Mouse (Mus musculus): Measurements from ENCODE around the gene Rad23b. TPM values are rescaled to one million over a fixed set of nuclear protein-coding genes. Genes with fewer than 3 reads are reported as not detected.
"Not testable (repeated sequence)": the region's sequence is repeated elsewhere in the genome, so short reads cannot be mapped to it uniquely, and the experiment has no call there.

The Rad23b gene
- total RNA-seq, 4 experiments from 2014 or later, result 182 to 203 (median 189) TPM

DNA sequence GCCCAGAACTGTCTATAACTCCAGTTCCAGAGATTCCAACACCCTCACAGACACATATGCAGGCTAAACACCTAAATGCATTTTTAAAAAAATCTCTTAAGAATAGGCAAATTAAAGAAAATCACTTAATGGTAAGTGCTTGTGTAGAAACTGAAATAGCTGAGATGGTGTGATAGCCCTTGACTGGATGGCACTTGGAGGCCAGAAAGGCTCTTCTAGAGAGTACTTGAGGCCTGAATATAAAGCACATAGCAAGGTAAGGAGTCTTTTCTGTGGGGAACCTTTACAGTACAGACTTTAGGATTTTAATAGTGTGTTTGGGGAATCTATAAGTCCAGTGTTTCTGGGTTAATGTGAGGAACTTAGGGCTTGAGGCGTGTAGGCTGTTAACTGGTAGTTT lies 4.2 kb downstream of the Rad23b start:
- DNase-seq (ENCODE audit: low spot score in 2 of 2), result no peak

DNA sequence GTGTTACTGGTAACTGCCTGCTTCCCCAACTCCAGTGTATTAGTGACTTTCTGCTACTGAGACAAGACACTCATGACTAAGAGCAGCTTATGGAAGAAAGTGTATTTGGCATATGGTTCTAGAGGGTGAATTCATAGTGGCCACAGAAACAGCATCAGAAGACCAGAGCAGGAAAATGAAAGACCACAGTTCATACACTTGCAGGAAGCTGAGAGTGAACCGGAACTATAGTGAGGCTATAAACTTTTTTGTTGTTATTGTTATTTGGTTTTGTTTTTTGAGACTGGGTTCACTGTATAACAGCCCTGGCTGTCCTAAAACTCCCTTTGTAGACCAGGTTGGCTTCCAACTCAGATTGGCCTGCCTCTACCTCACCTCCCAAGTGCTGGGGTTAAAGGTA lies 6.0 kb downstream of the Rad23b start:
- no peak for DNase-seq (ENCODE audit: low spot score in 2 of 2)

DNA sequence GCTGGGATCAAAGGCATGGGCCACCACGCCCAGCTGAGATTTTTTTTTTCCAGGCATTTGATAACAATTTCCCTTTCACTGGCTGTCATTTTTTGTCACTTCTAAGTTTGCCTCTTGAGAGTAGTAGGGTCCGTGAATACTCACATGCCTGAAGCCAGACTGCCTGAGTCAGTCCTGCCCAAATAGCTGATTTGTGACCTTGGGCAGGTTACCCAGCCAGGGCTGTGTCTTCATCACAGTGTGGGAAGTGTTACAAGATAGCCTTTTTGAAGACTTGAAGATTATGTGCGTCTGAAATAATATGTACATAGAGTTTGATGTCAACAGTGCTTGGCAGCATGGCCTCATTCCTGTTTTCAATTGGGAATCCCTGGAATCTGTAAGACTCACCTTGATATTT lies 6.9 kb downstream of the Rad23b start:
- no peak for DNase-seq (ENCODE audit: low spot score in 2 of 2)

DNA sequence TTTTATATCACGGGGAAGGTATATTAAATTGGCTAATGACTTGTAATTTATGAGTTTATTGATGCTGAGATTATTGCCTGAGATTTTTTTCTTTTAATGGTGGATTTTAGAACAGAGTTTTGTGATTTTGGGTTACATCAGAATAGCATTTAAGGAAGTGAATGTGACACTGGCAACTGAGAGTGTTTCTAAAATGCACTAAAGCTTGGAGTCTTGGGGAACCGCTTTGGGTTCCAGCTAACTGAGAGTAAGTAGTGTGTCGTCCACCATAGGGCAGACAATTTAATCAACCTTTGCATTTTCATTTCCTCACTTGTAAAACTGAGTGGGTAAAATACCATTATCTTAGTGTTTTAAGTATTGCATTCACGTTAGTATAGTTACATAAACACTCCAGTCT lies 14.0 kb downstream of the Rad23b start:
- no peak for DNase-seq (ENCODE audit: low spot score in 2 of 2)

DNA sequence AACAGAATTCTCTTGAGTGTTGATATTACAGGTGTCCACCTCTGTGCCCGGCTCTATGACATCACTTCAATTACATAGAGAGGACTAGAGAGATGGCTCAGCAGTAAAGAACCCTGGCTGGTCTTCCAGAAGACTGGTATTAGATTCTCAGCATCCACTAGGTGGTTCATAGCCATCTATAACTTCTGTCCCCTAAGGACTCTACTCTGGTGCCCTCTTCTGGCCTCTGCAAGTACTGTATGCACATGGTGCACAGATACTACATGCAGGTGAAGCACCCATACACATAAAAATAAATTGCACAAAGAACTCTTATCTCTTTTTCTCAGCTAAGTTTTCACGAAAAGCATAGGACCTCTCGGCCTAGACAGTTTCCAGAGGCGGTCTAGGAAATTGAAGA lies 14.5 kb downstream of the Rad23b start:
- DNase-seq (ENCODE audit: low spot score in 2 of 2), result no peak

DNA sequence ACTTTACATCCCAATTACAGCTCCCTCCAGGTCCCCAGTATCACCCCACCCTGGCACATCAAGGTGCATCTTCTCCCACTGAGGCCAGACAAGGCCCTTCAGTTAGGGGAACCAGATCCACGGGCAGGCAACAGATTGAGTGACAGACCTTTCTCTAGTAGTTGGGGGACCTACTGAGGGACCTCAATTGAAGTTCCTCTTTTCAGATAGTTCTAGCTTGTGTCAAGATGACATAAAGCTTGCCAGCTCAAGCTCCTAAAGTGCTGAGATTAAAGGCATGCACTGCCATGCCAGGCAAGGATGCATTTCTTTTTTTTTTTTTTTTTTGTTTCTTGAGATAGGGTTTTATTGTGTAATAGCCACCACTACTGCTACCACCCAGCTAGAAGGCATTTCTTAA lies 16.2 kb downstream of the Rad23b start:
- no peak for DNase-seq (ENCODE audit: low spot score in 2 of 2)

DNA sequence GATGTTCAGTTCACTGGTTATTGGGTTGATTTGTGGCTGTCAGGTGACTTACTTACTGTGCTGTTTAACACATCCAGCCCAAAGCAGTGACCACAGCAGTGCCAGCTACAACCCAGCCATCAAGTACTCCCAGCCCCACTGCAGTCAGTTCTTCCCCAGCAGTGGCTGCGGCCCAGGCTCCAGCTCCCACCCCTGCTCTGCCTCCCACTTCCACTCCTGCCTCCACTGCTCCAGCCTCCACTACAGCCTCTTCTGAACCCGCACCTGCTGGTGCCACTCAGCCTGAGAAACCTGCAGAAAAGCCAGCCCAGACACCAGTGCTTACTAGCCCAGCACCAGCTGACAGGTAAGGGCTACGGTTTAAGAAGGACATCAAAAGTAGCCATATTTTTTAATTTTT lies 20.3 kb downstream of the Rad23b start:
- DNase-seq (ENCODE audit: low spot score in 2 of 2), result no peak

DNA sequence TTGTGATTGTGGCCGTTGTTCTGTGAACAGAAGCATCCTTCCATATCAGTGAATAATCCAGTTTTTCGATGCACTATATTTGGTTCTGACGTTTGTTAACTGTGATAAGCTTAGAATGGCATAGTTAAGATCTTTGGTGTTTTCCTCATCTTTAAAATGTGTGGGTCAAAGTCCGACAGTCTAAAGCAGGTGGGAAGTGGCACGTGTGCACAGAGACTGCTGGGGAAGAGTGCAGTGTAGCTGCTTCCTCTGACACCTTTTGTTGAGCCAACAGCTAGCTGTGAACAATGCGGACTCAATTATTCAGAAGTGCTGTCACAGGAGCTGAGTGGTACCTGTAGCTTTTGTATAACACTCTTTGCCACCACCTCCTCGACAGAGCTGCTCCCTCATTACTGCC lies 21.5 kb downstream of the Rad23b start:
- no peak for DNase-seq (ENCODE audit: low spot score in 2 of 2)

DNA sequence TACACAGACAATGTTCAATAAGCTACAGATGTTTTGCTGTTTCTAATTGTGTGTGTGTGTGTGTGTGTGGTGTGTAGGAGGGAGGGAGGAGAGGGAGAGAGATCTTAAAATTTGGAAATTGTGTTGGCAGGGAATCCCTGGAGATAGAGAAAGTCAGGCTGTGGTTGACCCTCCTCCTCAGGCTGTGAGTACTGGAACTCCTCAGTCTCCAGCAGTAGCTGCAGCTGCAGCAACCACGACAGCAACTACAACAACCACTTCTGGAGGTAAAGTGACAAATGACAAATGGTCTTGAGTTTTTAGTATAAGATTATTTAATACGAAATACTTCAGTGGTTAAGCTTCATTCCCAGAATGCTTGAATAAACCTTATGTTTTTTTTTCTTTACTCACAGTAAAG lies 32.5 kb downstream of the Rad23b start:
- no peak for DNase-seq (ENCODE audit: low spot score in 2 of 2)

DNA sequence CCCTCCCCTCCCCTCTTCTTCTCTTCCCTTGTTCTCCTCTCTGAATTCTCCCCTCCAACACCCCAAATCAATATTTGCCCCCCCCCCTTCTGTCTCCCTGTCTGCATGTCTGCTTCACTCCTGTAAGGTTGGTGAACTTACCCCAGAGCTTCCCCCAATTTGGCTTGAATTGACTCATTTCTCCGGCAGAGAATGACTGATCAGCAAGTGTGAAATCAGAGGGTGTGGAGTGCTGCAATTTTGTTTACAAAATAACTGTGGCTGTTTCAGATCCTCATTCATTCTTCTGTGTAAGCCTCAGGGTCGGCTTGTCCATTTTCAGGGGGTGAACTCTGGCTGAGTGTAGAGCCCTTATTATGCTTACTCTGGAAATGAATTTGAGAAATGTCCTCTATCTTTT lies 36.9 kb downstream of the Rad23b start:
- no peak for DNase-seq (ENCODE audit: low spot score in 2 of 2)

DNA sequence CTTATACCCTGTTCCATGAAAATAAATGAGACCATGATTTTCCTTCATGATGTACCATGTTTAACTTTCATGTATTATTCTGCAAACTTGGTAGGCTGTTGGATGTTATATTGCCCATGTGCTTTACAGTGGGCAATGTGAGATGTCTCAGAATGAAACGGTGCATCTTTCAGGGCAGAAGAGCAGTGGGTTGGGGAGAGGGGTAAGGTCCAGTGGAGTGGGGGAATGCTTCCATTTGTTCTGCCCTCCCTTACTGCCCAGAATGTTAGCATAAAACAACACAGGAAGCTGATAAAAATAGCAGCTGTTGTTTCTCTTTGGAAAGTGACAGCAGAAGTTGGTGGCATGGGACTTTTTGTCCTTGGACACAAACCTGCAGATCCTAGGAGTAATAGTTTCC lies 41.6 kb downstream of the Rad23b start:
- no peak for DNase-seq (ENCODE audit: low spot score in 2 of 2)

DNA sequence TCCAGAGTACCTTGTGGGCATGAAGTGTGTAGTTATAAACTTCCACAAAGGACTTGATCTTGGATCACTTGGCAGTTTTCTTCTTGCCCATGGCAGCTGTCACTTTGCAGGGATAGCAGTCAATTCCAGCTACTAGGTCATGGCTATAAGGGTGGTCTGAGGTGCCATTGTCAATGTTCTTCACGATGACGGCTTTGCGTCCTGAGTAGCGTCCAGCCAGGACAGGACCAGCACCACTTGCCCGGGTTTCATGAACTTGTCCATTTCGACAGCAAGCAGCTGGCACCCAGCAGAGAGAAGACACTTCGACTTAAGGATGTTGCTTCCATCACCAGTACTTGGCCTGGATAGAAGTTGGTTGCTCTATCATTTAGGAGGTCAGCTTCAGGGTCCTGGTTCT lies 42.6 kb downstream of the Rad23b start:
- DNase-seq (ENCODE audit: low spot score in 2 of 2), result no peak

DNA sequence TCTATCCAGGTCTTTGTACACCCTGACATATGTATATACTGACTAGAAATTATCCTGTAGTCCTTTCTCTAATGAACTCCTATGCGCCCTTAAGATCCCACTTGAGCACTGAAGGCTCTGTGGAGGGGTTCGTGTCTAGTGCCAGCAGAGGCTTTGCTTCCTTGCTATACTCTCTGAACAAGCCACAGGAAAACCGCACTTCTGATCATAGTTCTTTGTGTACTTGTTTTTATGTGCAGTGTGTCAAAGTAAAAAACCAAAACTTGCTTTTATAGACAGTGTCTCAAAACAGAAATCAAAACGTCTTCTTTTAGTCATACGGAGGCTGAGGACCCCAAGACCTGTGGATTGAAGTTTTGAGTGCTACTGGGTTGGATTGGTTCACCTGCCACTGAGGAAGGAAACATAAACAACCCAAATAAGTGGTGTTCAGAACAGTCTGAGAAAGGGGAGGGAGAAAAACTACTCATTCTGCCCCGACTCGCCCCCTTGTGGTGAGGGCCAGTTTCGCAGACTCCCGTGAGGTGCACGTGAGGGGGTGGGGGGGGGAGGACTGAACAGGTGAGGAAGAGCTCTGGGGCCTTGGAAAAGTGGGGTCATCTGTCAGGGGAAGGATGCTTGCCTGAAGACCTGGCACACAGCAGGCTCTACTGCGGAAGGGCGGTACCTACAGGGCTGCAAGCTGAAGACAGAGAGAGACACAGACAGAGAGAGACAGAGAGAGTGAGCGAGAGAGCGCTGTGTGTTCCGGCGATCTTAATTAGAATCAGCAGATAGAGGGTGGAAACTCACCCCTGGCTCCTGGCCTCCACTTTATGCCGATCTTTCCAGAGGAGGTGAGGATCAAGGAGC lies 48.3 kb downstream of the Rad23b start:
- no peak for DNase-seq (ENCODE audit: low spot score in 2 of 2)

DNA sequence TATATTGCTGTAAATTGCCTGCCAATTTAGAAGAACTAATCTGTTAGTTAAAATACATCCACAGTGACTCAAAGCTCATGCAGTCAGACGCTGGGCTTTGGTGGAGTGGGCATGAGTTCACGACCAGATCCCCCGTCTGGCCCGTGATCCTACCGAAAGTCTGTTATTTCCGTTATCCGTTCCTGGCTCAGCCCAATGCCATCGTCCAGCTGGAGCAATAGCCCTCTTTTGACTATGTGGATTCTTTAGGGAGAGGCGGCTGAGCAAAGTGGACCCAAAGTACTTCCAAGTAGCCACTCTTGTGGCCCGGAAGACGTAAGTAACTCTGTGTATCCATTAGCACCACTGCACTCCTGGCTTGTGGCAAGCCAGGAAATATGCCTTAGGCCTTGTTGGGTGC lies 49.1 kb downstream of the Rad23b start:
- DNase-seq (ENCODE audit: low spot score in 2 of 2), result no peak

DNA sequence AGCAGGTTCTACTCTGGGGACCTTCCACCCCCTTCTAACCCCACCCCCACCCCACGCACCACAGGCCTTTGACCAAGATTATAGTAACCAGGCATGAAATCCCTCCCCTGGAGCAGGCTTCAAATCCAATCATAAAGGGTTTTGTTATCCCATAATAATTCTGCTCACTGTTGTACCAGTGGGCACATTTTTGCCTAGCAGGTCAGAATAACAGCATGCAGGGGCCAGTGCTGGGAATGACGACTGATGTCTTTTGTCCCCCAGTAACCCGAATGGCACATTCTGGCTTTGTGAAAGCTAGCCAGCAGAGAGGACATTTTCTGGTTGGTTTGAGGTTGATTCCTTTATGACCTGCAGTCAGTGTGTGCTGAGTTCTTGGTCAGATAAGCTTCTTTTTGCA lies 55.5 kb downstream of the Rad23b start:
- no peak for DNase-seq (ENCODE audit: low spot score in 2 of 2)

DNA sequence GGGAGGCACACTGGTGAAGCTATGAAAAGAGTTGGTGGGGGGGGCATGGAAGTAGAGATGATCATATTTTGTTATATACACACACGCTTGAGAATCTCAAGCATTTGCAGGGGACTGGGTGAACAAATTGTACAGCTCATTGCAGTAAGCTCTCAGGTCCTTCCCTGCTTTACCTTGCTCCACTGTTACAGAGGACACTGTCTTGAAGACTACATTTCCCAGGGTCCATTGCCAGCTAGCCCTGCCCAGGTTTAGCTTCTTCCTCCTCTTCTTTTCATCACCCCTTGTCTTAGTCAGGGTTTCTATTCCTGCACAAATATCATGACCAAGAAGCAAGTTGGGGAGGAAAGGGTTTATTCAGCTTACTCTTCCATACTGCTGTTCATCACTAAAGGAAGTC lies 56.7 kb downstream of the Rad23b start:
- no peak for DNase-seq (ENCODE audit: low spot score in 2 of 2)

DNA sequence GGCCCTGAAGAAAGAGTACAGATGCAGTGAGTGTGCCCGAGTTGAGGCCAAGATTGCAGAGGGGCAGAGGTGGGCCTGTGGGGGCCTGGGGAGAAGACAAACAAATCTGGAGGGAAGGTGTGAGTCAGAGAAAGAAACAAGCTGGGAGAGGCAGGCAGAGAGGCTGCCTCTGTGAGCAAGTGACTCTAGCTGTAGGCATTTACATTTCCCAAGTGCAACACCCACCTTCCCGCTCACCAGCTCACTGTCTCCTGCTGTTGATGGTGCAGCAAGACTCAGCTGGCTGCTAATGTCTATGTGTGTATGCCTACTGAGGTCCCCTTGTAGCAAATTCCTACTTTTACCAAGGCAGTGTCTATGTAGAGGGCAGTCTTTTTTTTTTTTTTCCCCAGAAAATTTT lies 58.2 kb downstream of the Rad23b start:
- DNase-seq (ENCODE audit: low spot score in 2 of 2), result peak in 1 of 2 experiments; percentile 80

DNA sequence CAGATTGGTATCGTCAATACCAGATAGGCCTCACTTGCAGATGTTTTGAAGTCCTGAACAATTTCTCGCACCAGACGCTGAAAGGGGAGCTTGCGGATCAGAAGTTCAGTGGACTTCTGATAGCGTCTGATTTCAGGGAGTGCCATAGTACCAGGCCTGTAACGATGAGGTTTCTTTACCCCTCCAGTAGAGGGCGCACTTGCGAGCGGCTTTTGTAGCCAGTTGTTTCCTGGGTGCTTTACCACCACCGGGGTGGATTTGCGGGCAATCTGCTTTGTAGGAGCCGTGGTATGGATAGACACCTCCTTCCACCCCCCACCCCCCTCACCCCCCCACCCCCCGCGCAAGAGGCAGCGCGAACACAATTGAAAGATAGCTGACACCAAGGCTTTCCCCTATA lies 59.2 kb downstream of the Rad23b start:
- DNase-seq (ENCODE audit: low spot score in 2 of 2), result no peak

DNA sequence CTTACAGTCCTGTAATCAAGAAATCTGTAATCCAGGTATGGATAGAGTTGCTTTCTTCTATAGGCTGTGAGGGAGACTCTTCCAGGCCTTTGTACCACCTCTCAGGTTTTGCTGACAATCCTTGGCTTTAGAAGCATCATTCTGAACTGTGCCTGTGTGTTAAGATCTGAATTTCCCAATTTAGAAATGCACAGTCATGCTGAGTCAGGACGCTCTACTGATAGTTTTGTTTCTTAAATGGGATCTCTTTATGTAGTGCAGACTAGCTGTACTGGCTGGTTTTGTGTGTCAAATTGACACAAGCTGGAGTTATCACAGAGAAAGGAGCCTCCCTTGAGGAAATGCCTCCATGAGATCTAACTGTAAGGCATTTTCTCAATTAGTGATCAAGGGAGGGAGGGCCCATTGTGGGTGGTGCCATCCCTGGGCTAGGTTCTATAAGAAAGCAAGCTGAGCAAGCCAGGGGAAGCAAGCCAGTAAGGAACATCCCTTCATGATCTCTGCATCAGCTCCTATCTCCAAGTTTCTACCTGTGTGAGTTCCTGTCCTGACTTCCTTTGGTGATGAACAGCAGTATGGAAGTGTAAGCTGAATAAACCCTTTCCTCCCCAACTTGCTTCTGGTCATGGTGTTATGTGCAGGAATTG lies 59.9 kb downstream of the Rad23b start:
- not testable (repeated sequence) for DNase-seq (ENCODE audit: low spot score in 2 of 2)

DNA sequence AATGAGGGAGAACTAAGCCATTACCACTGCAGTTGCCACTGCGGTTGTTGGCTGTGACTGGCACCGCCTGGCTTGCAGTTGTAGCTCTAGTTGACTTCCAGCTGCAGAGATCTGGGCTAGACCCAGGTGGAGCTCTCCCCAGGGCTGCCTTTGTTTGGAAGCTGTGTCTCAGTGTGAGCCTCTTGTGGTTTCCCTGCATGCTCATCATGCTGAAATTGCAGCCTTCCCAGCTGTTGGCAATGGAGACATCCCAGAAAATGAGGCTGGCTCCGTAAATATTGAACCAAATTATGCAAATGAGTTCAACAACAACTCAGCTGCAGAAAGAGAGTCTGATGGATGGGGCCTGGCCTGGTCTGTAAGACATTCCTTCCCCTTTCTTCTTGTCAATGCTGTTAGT lies 66.0 kb downstream of the Rad23b start:
- peak in 1 of 2 experiments; percentile 14 for DNase-seq (ENCODE audit: low spot score in 2 of 2)

DNA sequence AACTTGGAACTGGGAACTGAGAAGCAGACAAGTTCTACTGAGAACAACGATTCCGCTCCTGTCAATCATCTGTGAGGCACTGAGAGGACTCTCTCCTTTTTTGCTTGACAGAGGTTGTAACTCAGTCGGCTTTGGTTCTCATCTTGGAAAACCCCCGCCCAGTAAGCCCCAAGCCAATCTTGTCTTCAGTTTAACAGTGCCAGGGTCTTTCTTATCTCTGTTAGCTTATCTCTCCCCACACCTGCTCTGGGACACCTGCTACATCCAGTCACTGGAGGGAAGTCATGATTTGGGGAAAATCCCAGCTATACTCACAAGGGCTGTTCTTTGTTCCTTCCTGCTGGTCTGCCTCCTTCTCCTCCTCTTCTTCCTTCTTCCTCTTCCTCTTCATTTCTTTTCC lies 76.4 kb downstream of the Rad23b start:
- no peak for DNase-seq (ENCODE audit: low spot score in 2 of 2)

All from left cerebral cortex, adult 8-10 months (tissue).